Mouse (Mus musculus) urinary bladder, adult 2 months (tissue): ENCODE measurements around the gene Hfm1. TPM values are rescaled to one million over a fixed set of nuclear protein-coding genes. Genes with fewer than 3 reads are reported as not detected.

ENCODE experiments used
- DNase-seq: peaks from one replicate; pipeline ENCODE4 v3.0.0; 2022; ENCODE audit warnings: low spot score
- polyA plus RNA-seq: library from polyadenylated mRNA; depleted of rRNA; stranded (reverse); fragments of >200 nt; gene quantifications from 2 replicates; pipeline ENCODE4 v1.2.3, GENCODE M21; 2012

Gene Hfm1
- polyA plus RNA-seq, 1 experiment, result 0.04 TPM

DNA sequence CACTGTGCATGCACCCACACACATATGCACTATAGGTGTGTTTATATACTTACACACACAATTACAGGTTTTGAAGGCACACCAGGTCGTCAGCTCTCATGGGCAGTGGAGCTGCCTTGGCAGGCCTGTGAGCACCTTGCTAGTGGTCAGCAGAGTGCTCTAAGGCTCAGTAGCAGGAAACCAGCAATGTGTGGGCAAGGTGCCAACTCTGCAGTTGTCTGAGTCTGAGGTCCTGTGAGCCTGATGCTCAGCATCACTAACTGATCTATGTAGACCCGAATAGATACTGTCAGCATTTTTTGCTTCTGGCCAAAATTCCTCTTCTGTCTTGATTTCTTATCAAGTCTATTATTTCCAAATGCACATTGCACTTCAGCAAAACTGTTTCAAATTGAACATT, 82.2 kb downstream of the Hfm1 start:
- no peak for DNase-seq

- no peak for DNase-seq
Measured at GRCm38 (mm10) chr5:106833025-106833424, 93.1 kb downstream of the Hfm1 start.

DNA sequence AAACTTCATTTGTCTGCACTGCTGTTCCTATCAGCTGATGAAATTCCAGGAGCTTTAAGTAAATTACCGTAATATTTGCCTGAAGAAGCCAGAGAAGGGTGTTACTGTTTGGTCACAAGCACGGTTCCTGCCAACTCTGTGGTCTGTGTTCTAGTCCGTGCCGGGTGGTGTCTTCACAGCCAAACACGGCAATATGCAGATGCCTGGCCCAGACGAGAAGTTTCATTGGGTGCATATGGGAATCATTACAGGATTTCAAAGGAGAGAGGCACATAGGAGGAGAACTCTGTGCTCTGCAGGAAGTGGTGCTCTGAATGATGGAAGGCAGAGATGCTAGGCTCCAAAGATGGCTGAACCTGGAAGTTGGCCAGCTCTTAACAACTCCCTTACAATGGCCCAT, 94.7 kb downstream of the Hfm1 start:
- DNase-seq, result no peak

GRCm38 (mm10) chr5:106830775-106831174, 95.3 kb downstream of the Hfm1 start:
- DNase-seq, result no peak

GRCm38 (mm10) chr5:106826740-106827139, 99.4 kb downstream of the Hfm1 start:
- DNase-seq, result no peak

DNA sequence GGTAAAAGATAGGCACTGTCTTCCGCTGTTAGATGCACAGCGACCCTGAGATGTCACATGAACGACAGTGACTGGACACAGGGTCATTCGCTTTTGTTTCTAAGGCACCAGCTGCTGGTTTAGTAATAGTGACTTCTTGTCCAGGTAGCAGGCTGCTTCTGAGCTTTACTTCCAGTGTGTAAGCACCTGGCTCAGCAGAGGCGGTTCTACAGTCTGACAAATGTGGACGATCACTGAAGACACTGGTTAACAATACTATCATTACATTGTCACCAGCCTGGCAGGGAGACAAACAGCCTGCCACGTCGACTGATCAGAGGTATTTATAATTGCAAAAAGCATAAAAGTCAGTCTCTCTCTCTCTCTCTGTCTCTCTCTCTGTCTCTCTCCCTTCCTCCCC, 100.1 kb downstream of the Hfm1 start:
- no peak for DNase-seq

DNA sequence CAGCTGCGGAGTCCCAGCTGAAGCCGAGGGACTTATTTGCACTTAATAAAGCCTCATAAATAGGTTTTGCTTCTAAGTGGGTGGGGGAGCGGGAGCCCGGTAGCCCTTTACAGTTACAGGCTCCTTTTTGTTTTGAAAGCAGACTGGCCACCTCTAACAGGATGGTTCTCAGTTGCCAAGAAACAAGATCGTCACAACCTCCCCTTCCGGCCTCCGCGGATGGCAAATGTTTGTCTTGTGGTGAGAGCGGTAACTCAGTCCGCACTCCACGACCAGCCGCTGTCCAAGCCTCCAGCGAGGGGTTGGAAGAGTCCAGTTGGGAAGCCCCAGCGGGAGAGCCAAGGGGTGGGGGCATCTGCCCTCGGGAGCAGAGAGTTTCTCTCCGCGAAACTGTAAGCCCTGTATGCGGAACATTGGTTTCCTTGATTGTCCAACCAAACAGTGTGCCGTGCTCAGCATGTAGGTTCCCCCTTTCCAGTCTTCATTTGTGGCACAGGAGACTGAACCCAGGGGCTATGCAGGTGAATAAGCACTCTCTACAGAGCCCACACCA, 100.7 kb downstream of the Hfm1 start:
- no peak for DNase-seq

- no peak for DNase-seq
Measured at GRCm38 (mm10) chr5:106824716-106825115, 101.4 kb downstream of the Hfm1 start.

DNA sequence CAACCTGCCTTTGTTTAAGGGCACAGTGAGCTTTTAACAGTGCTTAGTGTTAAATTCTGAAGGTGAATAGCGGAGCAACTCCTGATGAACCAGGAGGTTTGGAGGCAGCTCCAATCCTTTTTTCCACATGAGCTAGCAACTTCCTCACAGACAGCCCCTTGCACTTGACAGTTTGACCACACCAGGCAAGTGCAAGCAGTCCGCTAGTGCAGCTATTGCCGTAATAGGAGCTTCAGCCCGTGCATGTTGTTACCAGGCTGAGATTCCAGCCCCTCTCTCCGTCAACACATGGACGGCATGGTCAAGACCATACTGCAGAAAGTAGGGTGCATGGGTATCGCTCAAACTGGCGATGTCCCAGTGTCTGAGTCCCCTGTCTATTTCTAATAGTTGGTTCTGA, 106.5 kb downstream of the Hfm1 start:
- no peak for DNase-seq

DNA sequence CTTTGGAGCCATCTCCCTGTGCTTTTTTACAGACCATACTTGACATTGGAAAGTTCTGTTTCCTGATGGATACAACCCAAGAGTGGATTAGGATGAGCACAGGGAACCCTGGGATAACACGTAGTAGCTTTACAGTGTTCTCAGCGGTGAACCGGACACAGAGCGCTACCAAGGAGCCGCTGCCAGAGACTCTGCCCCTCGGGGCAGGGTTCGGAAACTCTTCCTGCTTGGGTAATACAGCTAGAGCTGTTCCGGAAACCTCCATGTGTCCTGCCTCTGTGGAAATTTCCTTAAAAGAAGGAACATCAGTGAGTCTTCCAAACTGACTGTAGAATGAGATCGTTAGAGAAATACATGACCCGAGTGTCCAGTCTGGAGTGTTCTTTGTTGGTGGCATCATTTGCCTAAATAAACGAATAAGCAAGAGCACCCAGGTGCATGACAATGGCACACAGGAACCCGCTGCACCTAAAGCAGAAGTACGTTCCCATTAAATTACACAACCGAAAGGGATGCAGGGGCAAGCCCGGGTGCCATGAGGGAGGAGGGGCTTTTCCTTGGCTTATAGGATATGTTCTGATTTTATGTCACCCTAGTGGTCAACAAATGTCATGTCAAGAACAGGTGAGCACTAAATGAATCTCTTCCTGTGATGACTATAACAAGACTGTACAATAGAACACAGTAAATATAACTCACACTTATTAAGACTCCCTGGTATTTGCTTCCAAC, 110.0 kb downstream of the Hfm1 start:
- DNase-seq, result no peak

- DNase-seq, result no peak
Measured at GRCm38 (mm10) chr5:106814611-106815010, 111.5 kb downstream of the Hfm1 start.

- DNase-seq, result peak; percentile 25
Measured at GRCm38 (mm10) chr5:106803094-106803493, 123.0 kb downstream of the Hfm1 start.

GRCm38 (mm10) chr5:106801886-106802798, 124.0 kb downstream of the Hfm1 start:
- peak; percentile 69 for DNase-seq

DNA sequence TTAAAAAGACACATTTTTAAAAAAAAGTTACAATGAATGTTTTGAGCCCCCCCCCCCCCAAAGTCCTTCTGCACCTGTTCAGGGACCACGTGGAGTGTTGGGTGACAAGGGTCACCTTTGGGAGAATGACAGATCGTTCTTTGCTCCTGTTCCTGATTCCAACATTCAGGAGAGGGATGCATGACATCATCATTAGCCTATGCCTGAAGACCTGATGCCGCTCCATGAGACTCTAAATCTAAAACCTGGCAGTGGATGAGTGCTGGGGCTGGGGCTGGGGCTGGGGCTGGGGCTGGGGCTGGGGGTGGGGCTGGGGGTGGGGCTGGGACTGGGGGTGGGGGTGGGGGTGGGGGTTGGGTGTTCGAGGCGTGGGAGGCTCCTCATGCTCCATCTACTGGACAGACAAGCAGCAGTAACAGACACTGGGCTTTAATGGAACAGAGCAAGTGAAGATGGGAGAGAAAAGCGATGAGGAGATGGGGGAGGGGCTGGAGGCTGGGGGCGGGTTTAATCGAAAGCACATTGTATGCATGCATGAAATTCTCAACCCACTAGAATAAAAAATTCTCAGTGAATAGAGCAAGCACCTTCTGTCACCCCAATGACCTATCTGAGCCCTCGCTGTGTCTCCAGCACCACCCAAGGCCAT, 124.8 kb downstream of the Hfm1 start:
- DNase-seq, result no peak

- DNase-seq, result no peak
Measured at GRCm38 (mm10) chr5:106797896-106798295, 128.2 kb downstream of the Hfm1 start.

GRCm38 (mm10) chr5:106791241-106791572, 134.9 kb downstream of the Hfm1 start:
- DNase-seq, result no peak

- DNase-seq, result no peak
Measured at GRCm38 (mm10) chr5:106790496-106791240, 135.5 kb downstream of the Hfm1 start.
